Mouse (Mus musculus): ENCODE results near the gene Rab11b. TPM values are rescaled to one million over a fixed set of nuclear protein-coding genes. Genes with fewer than 3 reads are reported as not detected.

Gene Rab11b
- total and polyA plus RNA-seq, 3 experiments, result 24.0 to 105 TPM; not detected in 1

DNA sequence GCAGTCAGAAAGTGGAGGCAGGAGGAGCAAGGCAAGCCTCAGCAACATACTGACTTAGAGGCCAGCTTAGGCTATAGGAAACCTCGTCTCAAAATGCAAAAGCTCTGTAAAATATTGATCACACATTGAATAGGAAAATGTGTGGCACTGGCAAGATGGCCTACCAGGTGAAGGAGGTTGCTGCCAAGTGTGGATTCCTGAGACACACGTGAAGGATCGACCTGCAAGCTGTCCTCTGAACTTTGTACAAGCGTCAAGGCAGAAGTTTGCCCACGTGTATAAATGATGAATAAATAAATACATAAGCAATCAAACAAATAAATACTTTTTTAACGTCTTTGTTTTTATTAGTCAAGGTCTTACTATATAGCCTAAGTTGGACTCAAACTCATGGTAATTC is 13.1 kb upstream of the Rab11b start:
- Histone ChIP-seq H3K27ac (ENCODE audit: control insufficient read depth, low read depth, low read length) (no peak overlapping the region), H3K79me2 (ENCODE audit: control insufficient read depth, insufficient read depth, low read length, poor library complexity) (no peaks in the 10 kb centered on the region), H3K9ac (ENCODE audit: control insufficient read depth, low read depth, low read length, poor library complexity, severe bottlenecking) (no peak overlapping the region), H3K4me3 (ENCODE audit: control insufficient read depth in 1 of 2, insufficient read depth in 1 of 2, low read depth in 2 of 2, low read length in 2 of 2) (no peak overlapping the region), H3K27me3 (ENCODE audit: control insufficient read depth in 1 of 2, insufficient read depth in 2 of 2, low read length in 2 of 2) (no peaks in the 10 kb centered on the region), H3K9me3 (replicated peaks; ENCODE audit: insufficient read depth, low read length) (no peaks in the 10 kb centered on the region), H3K4me1 (ENCODE audit: control insufficient read depth in 1 of 2, insufficient read depth in 2 of 2, low read length in 2 of 2) (no peaks in the 10 kb centered on the region), H3K36me3 (ENCODE audit: control insufficient read depth in 1 of 2, insufficient read depth in 2 of 2, low read length in 2 of 2) (peaks cover 0 to 3% of the 10 kb centered on the region in 2 experiments; a peak in 1 of 4 replicates)
- DNase-seq (ENCODE audit: low read depth, low spot score), result no peak
- TF ChIP-seq USF2 (IDR thresholded peaks at IDR 0.05; ENCODE audit: borderline replicate concordance in 1 of 2, insufficient read depth in 1 of 2, low read depth in 1 of 2, low read length in 2 of 2), result no peak
- TF ChIP-seq ETS1 (IDR thresholded peaks at IDR 0.05; ENCODE audit: low read depth, low read length), result no peak
- no peak for TF ChIP-seq MXI1 (IDR thresholded peaks at IDR 0.05; ENCODE audit: low read depth, low read length)
- no peak for TF ChIP-seq NELFE (IDR thresholded peaks at IDR 0.05; ENCODE audit: low read depth, low read length)
- TF ChIP-seq CHD2 (IDR thresholded peaks at IDR 0.05; ENCODE audit: low read length), result no peak
- no peak for TF ChIP-seq JUND (IDR thresholded peaks at IDR 0.05; ENCODE audit: low read depth, low read length)
- TF ChIP-seq GABPA (IDR thresholded peaks at IDR 0.05; ENCODE audit: low read depth, low read length), result no peak
- no peak for TF ChIP-seq GATA1 (IDR thresholded peaks at IDR 0.05; ENCODE audit: low read depth, low read length)
- no peak for TF ChIP-seq POLR2AphosphoS2 (IDR thresholded peaks at IDR 0.05; ENCODE audit: low read length)
- TF ChIP-seq TBP (IDR thresholded peaks at IDR 0.05; ENCODE audit: low read depth, low read length), result no peak
- no peak for TF ChIP-seq POLR2AphosphoS5 (IDR thresholded peaks at IDR 0.05; ENCODE audit: borderline replicate concordance, low read depth, low read length)
- TF ChIP-seq RCOR1 (IDR thresholded peaks at IDR 0.05; ENCODE audit: low read depth, low read length), result no peak

DNA sequence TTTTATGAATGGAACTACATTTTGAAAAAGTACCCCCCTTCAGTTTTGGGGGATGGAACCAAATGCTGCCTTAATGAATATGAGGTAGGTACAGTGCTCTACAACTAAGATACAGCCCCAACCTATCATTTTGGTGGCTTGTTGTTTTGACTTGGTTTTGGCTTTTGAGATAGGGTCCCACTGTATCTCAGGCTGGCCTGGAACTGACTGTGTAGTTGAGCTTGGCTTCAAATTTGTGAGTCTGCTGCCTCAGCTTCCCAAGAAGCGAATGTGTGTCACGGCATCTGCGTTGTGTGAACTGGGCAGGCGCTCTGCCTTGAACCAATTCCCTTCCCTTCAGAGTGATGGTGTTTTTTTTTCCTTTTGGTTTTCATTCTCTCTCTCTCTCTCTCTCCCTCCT is 11.3 kb upstream of the Rab11b start:
- TF ChIP-seq MAZ (IDR thresholded peaks at IDR 0.05; ENCODE audit: low read depth, low read length) (no peak), TAL1 (IDR thresholded peaks at IDR 0.05; ENCODE audit: low read length) (no peak), KAT2A (conservative IDR thresholded peaks at IDR 0.05; ENCODE audit: low read depth, low read length) (no peak), TBP (IDR thresholded peaks at IDR 0.05; ENCODE audit: low read depth, low read length) (peak; percentile 77), ZMIZ1 (IDR thresholded peaks at IDR 0.05; ENCODE audit: low read depth, low read length) (peak; percentile 82; the same call in 1 of the 2 replicates), MAX (IDR thresholded peaks at IDR 0.05; ENCODE audit: low read length) (no peak), GATA1 (IDR thresholded peaks at IDR 0.05; ENCODE audit: low read depth, low read length) (no peak), E2F4 (IDR thresholded peaks at IDR 0.05; ENCODE audit: borderline replicate concordance, low read depth, low read length) (no peak), POLR2A (IDR thresholded peaks at IDR 0.05; ENCODE audit: control insufficient read depth in 1 of 2, insufficient read depth in 1 of 2, low read depth in 1 of 2, low read length in 2 of 2, poor library complexity in 1 of 2) (peak in 1 of 2 experiments; percentile 59; a peak in 2 of 4 replicates), GABPA (IDR thresholded peaks at IDR 0.05; ENCODE audit: low read depth, low read length) (no peak), MXI1 (IDR thresholded peaks at IDR 0.05; ENCODE audit: low read depth, low read length) (no peak), MAFK (IDR thresholded peaks at IDR 0.05; ENCODE audit: borderline replicate concordance, low read depth, low read length) (no peak)
- H3K27ac ChIP-seq (ENCODE audit: control insufficient read depth, low read depth, low read length), result no peak overlapping the region
- H3K9me3 ChIP-seq (replicated peaks; ENCODE audit: insufficient read depth, low read length), result no peaks in the 10 kb centered on the region
- DNase-seq (ENCODE audit: low read depth, low spot score), result peak; percentile 38
- no peaks in the 10 kb centered on the region; a peak in 1 of 4 replicates for H3K27me3 ChIP-seq (ENCODE audit: control insufficient read depth in 1 of 2, insufficient read depth in 2 of 2, low read length in 2 of 2)
- no peak overlapping the region for H3K4me3 ChIP-seq (ENCODE audit: control insufficient read depth in 1 of 2, insufficient read depth in 1 of 2, low read depth in 2 of 2, low read length in 2 of 2)
- no peak overlapping the region for H3K9ac ChIP-seq (ENCODE audit: control insufficient read depth, low read depth, low read length, poor library complexity, severe bottlenecking)
- H3K4me1 ChIP-seq (ENCODE audit: control insufficient read depth in 1 of 2, insufficient read depth in 2 of 2, low read length in 2 of 2), result no peaks in the 10 kb centered on the region
- H3K79me2 ChIP-seq (ENCODE audit: control insufficient read depth, insufficient read depth, low read length, poor library complexity), result no peaks in the 10 kb centered on the region
- peaks cover 0 to 3% of the 10 kb centered on the region in 2 experiments; a peak in 1 of 4 replicates for H3K36me3 ChIP-seq (ENCODE audit: control insufficient read depth in 1 of 2, insufficient read depth in 2 of 2, low read length in 2 of 2)
